Mouse (Mus musculus) kidney, adult 8-10 months (tissue): ENCODE measurements around the gene Otos.

Source experiments
- DNase-seq, 2 experiments: peaks; one replicate each; pipeline ENCODE4 v3.0.0; 2022

Otos gene

DNA sequence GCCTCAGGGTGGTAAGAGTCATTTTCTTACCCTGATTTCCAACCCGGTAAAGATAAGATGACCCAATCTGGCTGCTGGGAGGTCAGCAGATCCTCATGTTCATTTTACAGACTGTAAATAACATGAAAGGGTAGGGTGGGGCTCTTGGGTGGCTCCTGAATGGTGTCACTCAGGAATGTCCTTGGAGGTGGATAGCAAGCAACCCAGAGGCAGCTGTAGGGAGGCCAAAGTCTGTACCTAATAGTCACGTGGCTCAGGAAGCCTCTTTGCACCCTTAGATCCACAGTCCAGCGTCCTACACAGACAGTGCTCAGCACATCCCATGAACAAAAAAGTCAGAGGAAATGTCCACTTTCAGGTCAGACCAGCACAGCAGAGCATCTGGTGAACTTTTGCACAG lies 52.6 kb downstream of the Otos start:
- no peak for DNase-seq
